16 mouse cellular contexts compared by ENCODE assay signal in the genomic region with DNA sequence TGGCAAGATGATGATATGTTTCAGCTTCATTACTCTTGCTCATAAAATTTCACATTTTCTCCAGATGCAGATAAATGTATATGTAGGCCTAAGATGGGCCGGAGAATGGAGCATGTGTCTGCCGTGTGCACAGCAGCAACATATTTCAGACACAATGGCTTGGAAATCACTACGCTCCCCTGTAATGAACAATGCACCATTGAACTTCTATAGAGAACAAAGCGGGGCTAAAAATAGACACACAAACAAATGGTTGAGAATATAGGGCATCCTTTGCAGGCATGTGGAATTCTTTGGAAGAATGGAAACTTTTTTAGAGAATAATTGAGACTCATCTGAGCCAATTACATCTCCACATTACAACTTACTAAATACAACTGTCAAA.
DNase-seq lines count a peak whose midpoint lies in the region; ATAC-seq and TF ChIP-seq lines count a peak whose summit lies in the region.
"Had no signal": no experiment of that assay in that cellular context is flagged by ENCODE, and none has a peak within 500 bp of the region (broad histone marks: within the 10 kb centered on the region; RNA-seq: fewer than 3 reads in every experiment).

No protein-coding gene starts in this region.

- ATAC-seq in forebrain, embryonic 13.5 days: peak; percentile 61; the same call in 1 of the 2 replicates
- ATAC-seq in forebrain, embryonic 11.5 days (replicated peaks; ENCODE audit: low FRiP score): no peak
- ATAC-seq in neural tube, embryonic 12.5 days (ENCODE audit: low FRiP score, low read depth): peak; percentile 31; the same call in 1 of the 2 replicates
- ATAC-seq in neural tube, embryonic 13.5 days (ENCODE audit: low read depth): peak; percentile 88
- no peak for ATAC-seq in monocyte, adult 5-6 weeks (replicated peaks; ENCODE audit: insufficient number of reproducible peaks, low FRiP score, low TSS enrichment, poor library complexity, severe bottlenecking)
- no peak for ATAC-seq in liver, postnatal 0 days
- ATAC-seq: intestine, embryonic 16.5 days had no signal

- WGBS in forebrain, embryonic 13.5 days: 63% methylated on average over 4 of the region's 4 CpGs
- 69% methylated on average over 4 of the region's 4 CpGs for WGBS in forebrain, embryonic 11.5 days
- 59% methylated on average over 4 of the region's 4 CpGs for WGBS in neural tube, embryonic 12.5 days
- WGBS in neural tube, embryonic 13.5 days: 42% methylated on average over 4 of the region's 4 CpGs
- WGBS in liver, postnatal 0 days (ENCODE audit: insufficient replicate concordance): 78% methylated on average over 4 of the region's 4 CpGs

- H3K4me3 ChIP-seq in forebrain, embryonic 13.5 days: no peak overlapping the region
- H3K4me3 ChIP-seq in forebrain, embryonic 11.5 days (ENCODE audit: low read depth, low read length): no peak overlapping the region
- no peak overlapping the region for H3K4me3 ChIP-seq in neural tube, embryonic 12.5 days
- no peak overlapping the region for H3K4me3 ChIP-seq in neural tube, embryonic 13.5 days
- H3K4me3 ChIP-seq in liver, postnatal 0 days (ENCODE audit: low read depth, low read length): no peak overlapping the region
- H3K4me3 ChIP-seq: heart, adult 2 months had no signal

- H3K27me3 ChIP-seq in forebrain, embryonic 13.5 days: no peaks in the 10 kb centered on the region
- no peaks in the 10 kb centered on the region for H3K27me3 ChIP-seq in forebrain, embryonic 11.5 days (ENCODE audit: control insufficient read depth, insufficient read depth, low read length)
- no peaks in the 10 kb centered on the region for H3K27me3 ChIP-seq in neural tube, embryonic 12.5 days (replicated peaks)
- H3K27me3 ChIP-seq in neural tube, embryonic 13.5 days: no peaks in the 10 kb centered on the region
- H3K27me3 ChIP-seq in liver, postnatal 0 days (ENCODE audit: insufficient read depth, low read length): no peaks in the 10 kb centered on the region

- H3K4me2 ChIP-seq in forebrain, embryonic 13.5 days: no peak overlapping the region
- H3K4me2 ChIP-seq in forebrain, embryonic 11.5 days (ENCODE audit: low read depth, low read length, severe bottlenecking): no peak overlapping the region
- H3K4me2 ChIP-seq in neural tube, embryonic 12.5 days (replicated peaks): no peak overlapping the region
- no peak overlapping the region for H3K4me2 ChIP-seq in neural tube, embryonic 13.5 days
- no peak overlapping the region for H3K4me2 ChIP-seq in liver, postnatal 0 days (ENCODE audit: low read depth, low read length)

- no peak overlapping the region for H3K27ac ChIP-seq in forebrain, embryonic 13.5 days
- H3K27ac ChIP-seq in forebrain, embryonic 11.5 days (ENCODE audit: low read depth, low read length): no peak overlapping the region
- no peak overlapping the region for H3K27ac ChIP-seq in neural tube, embryonic 12.5 days
- no peak overlapping the region for H3K27ac ChIP-seq in neural tube, embryonic 13.5 days (replicated peaks)
- no peak overlapping the region for H3K27ac ChIP-seq in liver, postnatal 0 days (ENCODE audit: low read depth)
- H3K27ac ChIP-seq: heart, adult 2 months; kidney, postnatal 0 days had no signal

- no peak for TF ChIP-seq CTCF in liver, postnatal 0 days (IDR thresholded peaks at IDR 0.05; ENCODE audit: low read depth)

- H3K36me3 ChIP-seq in forebrain, embryonic 13.5 days (ENCODE audit: poor library complexity, severe bottlenecking): no peaks in the 10 kb centered on the region
- H3K36me3 ChIP-seq in forebrain, embryonic 11.5 days (ENCODE audit: control insufficient read depth, insufficient read depth, low read length): no peaks in the 10 kb centered on the region
- H3K36me3 ChIP-seq in neural tube, embryonic 12.5 days: no peaks in the 10 kb centered on the region
- H3K36me3 ChIP-seq in neural tube, embryonic 13.5 days: no peaks in the 10 kb centered on the region
- no peaks in the 10 kb centered on the region for H3K36me3 ChIP-seq in liver, postnatal 0 days (replicated peaks; ENCODE audit: insufficient read depth, low read length)

- no peak for TF ChIP-seq EP300 in liver, postnatal 0 days (IDR thresholded peaks at IDR 0.05; ENCODE audit: low read depth)

- H3K9me3 ChIP-seq in forebrain, embryonic 13.5 days (replicated peaks): no peaks in the 10 kb centered on the region
- H3K9me3 ChIP-seq in forebrain, embryonic 11.5 days (ENCODE audit: control insufficient read depth, low read length): no peaks in the 10 kb centered on the region
- H3K9me3 ChIP-seq in neural tube, embryonic 12.5 days: no peaks in the 10 kb centered on the region
- no peaks in the 10 kb centered on the region; the same call in 1 of the 2 replicates for H3K9me3 ChIP-seq in neural tube, embryonic 13.5 days
- no peaks in the 10 kb centered on the region for H3K9me3 ChIP-seq in liver, postnatal 0 days (ENCODE audit: low read length)

- no peak for DNase-seq in forebrain, embryonic 11.5 days (ENCODE audit: low spot score)
- no peak for DNase-seq in neural tube, embryonic 10.5 days (ENCODE audit: extremely low spot score, low spot score)
- DNase-seq in liver, postnatal 0 days: no peak
- DNase-seq: adrenal gland, adult 2 months; B cell, adult 2 months; heart, adult 2 months; heart, postnatal 14 days; layer of hippocampus, adult 9-11 months; lung, postnatal 4 days; thymus, postnatal 14 days had no signal

- H3K9ac ChIP-seq in forebrain, embryonic 13.5 days: no peak overlapping the region
- H3K9ac ChIP-seq in forebrain, embryonic 11.5 days (ENCODE audit: low read length): no peak overlapping the region
- no peak overlapping the region for H3K9ac ChIP-seq in neural tube, embryonic 12.5 days
- H3K9ac ChIP-seq in neural tube, embryonic 13.5 days: no peak overlapping the region
- no peak overlapping the region for H3K9ac ChIP-seq in liver, postnatal 0 days (replicated peaks)

- no peaks in the 10 kb centered on the region for H3K4me1 ChIP-seq in forebrain, embryonic 13.5 days
- no peaks in the 10 kb centered on the region for H3K4me1 ChIP-seq in forebrain, embryonic 11.5 days (replicated peaks; ENCODE audit: control insufficient read depth, insufficient read depth, low read length)
- H3K4me1 ChIP-seq in neural tube, embryonic 12.5 days: no peaks in the 10 kb centered on the region
- 0 out of 2 replicates have a peak, but pooled peaks cover 8% of the 10 kb centered on the region for H3K4me1 ChIP-seq in neural tube, embryonic 13.5 days (replicated peaks)
- H3K4me1 ChIP-seq in liver, postnatal 0 days (ENCODE audit: insufficient read depth): no peaks in the 10 kb centered on the region

Comparison
In these comparisons a context has a peak if more than half of its experiments do, and no peak if none do; other contexts are left out.
1. ATAC-seq: peak in forebrain, embryonic 13.5 days (single experiment), neural tube, embryonic 12.5 days (single experiment) and neural tube, embryonic 13.5 days (single experiment); none in forebrain, embryonic 11.5 days (single experiment), monocyte, adult 5-6 weeks (single experiment) and liver, postnatal 0 days (single experiment).